Mouse (Mus musculus) forebrain, embryonic 10.5 days (tissue): ENCODE measurements around the gene Asic3. TPM values are rescaled to one million over a fixed set of nuclear protein-coding genes. Genes with fewer than 3 reads are reported as not detected.

Source experiments
- DNase-seq: peaks from one replicate; pipeline ENCODE4 v3.0.0-alpha.2; 2017; ENCODE audit warnings: low spot score; ENCODE audit errors: extremely low spot score
- H3K27ac ChIP-seq: fragments of 300-500 bp; sonication (generic); 2 replicates; pipeline ENCODE4 v1.5.1; 2016; ENCODE audit warnings: mild to moderate bottlenecking
- H3K27me3 ChIP-seq: fragments of 300-500 bp; sonication (generic); 2 replicates; pipeline ENCODE4 v1.6.1; 2016; ENCODE audit warnings: mild to moderate bottlenecking; ENCODE audit not compliant: poor library complexity, severe bottlenecking
- H3K36me3 ChIP-seq: fragments of 300-500 bp; sonication (generic); replicated peaks from 2 replicates; pipeline ENCODE4 v1.6.1; 2016; ENCODE audit warnings: mild to moderate bottlenecking, moderate library complexity
- H3K4me1 ChIP-seq: fragments of 300-500 bp; sonication (generic); 2 replicates; pipeline ENCODE4 v1.6.1; 2016
- H3K4me3 ChIP-seq: fragments of 300-500 bp; sonication (generic); 2 replicates; pipeline ENCODE4 v1.5.1; 2016; ENCODE audit warnings: mild to moderate bottlenecking, moderate library complexity
- H3K9me3 ChIP-seq: fragments of 300-500 bp; sonication (generic); 2 replicates; pipeline ENCODE4 v1.6.1; 2016; ENCODE audit warnings: mild to moderate bottlenecking, moderate library complexity
- WGBS: fragments of 180-500 bp; shearing (Covaris S2); methylation state at CpG from one replicate; pipeline ENCODE4 v1.1.7; 2016; 5-methylcytosine and 5-hydroxymethylcytosine counted together
- polyA plus RNA-seq: library from polyadenylated mRNA; unstranded; fragments of >200 nt; fragmentation: Nextera tagmentation; extraction: Ambion mirVana; gene quantifications from 2 replicates; pipeline ENCODE4 v1.2.1, GENCODE M21; 2016

Asic3 gene
- polyA plus RNA-seq, 1 experiment from 2014 or later: not detected

DNA sequence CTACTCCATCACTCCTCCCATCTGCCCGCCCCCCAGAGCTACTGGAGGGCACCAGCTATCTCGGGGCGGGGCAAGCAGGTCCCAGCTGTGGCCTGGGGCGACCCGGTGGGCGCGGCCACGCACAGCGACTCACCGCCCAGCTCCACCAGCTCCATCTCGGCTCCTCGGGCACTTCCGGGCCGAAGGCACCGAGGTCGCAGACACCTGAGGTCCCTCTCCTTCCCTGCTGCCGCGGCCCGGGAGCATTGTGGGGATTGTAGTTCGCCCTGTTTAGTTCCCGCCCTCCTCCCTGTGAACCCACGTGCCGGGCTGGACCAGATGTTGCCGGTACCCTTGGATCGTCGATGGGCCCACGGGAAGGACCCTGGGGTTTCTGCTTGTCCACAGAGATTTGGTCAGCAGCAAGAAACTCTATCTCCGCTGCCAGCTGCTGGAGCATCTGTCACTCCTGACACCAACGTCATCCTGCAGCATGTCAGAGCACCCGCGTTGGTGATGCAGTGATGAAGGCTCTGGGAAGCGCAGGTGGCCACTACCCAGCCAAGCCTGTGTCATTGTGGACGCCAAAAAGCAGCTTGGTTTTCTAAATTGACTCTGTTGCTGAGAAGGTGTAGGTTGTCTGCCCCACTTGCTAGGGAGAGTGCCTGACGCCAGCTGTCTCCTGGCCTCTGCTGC lies 34.6 kb downstream of the Asic3 start, which contains the start of gene Tmub1:
TSS of gene Tmub1 (minus strand) at position 231 of the 675 bp plus-strand sequence.
- WGBS: 2% methylated on average over 34 of the region's 34 CpGs

DNA sequence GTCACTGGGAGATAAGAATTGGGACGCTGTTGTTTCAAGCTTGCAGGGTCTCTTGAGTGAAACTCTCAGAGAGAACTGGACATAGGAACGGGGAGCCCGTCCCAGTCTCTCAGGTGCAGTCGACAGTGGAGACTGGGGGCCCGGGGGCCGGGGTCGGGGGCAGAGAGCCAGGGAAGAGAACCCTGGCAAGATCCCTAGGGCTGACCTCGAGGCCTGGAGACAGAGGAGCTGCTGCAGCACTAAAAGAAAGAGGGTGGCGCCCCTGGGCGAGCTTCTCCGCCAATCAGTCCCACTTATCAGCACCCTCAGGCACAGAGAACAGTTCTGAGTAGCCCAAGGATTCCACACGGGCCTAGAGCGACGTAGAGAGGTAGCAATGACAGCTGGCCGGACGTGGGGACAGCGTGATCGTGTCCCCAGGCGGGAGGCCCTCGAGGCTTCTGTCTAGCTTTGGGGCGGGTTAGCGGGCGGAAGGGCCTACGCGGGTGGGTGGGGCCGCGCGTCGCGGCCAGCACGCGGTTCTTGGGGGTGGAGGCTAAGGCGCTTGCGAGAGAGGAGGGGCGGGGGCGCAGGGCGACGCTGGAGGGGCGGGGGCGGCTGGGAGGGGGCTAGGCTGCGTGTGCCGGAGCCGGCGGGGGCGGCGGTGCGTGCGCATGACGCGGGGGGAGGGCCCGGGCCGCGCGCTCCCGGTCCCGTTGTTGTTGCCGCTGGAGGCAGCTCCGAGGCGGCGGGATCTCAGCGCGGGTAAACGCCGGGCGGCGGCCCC lies 38.3 kb downstream of the Asic3 start:
- peak; percentile 83 for DNase-seq
- peaks cover 68% of the 10 kb centered on the region for H3K4me1 ChIP-seq
- no peaks in the 10 kb centered on the region for H3K9me3 ChIP-seq
- peak overlapping the region; percentile 91 for H3K4me3 ChIP-seq
- H3K27ac ChIP-seq: peak overlapping the region; percentile 96
- peaks cover 33% of the 10 kb centered on the region for H3K27me3 ChIP-seq
- 2% methylated on average over 64 of the region's 66 CpGs for WGBS
- H3K36me3 ChIP-seq: peaks cover 16% of the 10 kb centered on the region

More for the DNA sequence above, 34.6 kb downstream of the Asic3 start, which contains the start of gene Tmub1:
- peaks cover 33% of the 10 kb centered on the region for H3K27me3 ChIP-seq
- H3K36me3 ChIP-seq: peaks cover 12% of the 10 kb centered on the region
- H3K4me1 ChIP-seq: peaks cover 60% of the 10 kb centered on the region
- DNase-seq: peak; percentile 85
- peak within 1 kb of the TSS; percentile 87 for H3K27ac ChIP-seq
- peak within 1 kb of the TSS; percentile 76 for H3K4me3 ChIP-seq
- H3K9me3 ChIP-seq: no peaks in the 10 kb centered on the region; the same call in 1 of the 2 replicates

DNA sequence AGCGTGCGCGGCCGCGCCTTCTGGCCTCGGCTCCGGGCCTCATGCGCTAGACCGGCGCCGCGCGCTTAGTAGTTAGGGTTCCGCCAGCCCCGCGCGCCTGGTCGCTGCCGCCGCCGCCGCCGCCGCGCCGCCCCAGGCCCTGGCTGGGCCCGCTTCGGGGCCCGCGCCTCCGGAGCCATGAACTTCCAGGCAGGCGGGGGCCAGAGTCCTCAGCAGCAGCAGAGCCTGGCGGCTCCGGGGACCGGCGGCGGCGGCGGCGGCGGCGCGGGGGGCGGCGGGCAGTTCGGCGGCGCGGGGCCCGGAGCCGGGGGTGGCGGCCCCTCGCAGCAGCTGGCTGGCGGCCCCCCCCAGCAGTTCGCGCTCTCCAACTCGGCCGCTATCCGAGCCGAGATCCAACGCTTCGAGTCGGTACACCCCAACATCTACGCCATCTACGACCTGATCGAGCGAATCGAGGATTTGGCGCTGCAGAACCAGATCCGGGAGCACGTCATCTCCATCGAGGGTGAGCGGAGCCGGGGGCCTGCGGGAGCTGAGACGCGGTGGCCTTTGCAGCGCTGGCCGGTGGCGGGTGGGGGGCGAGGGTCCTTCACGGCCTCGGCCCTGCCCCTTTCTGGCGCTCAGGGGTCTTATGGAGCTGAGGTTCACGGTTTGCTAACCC lies 39.0 kb downstream of the Asic3 start, which contains the start of gene Agap3:
TSS of gene Agap3 (plus strand) at position 148 of the 661 bp plus-strand sequence.
- Histone ChIP-seq H3K36me3 (peaks cover 23% of the 10 kb centered on the region), H3K4me3 (peak within 1 kb of the TSS; percentile 91), H3K9me3 (no peaks in the 10 kb centered on the region), H3K4me1 (peaks cover 63% of the 10 kb centered on the region), H3K27ac (peak within 1 kb of the TSS; percentile 96), H3K27me3 (peaks cover 33% of the 10 kb centered on the region)
- DNase-seq: peak; percentile 55
- WGBS: under 1% methylated on average over 81 of the region's 85 CpGs

DNA sequence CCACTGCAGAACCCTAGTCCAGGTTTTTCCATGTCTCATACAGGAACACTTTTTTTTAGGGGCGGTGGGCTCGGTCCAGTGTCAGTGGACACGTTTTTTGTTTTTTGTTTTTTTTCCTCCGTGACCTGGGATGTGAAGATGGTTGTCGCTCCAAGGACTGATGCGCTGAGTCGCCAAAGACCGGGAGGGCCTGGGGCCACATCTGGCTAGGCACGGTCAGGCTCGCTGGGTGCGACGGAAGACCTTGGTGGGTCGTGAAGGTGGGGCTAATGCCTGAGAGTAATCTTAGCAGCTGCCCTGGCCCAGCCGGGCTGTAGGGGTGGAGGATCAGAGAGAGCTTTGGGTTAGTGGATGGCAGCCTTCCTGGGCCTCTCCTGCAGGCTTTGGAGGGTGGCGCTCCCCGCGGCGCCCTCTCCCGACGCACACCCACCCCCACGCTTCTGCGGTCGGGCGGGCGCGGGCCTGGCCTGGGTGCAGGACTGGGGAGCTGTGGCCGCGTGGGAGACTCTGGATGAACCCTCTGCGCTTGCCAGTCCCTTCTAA lies 39.6 kb downstream of the Asic3 start:
- Histone ChIP-seq H3K4me3 (peak overlapping the region; percentile 91), H3K4me1 (peaks cover 57% of the 10 kb centered on the region)

DNA sequence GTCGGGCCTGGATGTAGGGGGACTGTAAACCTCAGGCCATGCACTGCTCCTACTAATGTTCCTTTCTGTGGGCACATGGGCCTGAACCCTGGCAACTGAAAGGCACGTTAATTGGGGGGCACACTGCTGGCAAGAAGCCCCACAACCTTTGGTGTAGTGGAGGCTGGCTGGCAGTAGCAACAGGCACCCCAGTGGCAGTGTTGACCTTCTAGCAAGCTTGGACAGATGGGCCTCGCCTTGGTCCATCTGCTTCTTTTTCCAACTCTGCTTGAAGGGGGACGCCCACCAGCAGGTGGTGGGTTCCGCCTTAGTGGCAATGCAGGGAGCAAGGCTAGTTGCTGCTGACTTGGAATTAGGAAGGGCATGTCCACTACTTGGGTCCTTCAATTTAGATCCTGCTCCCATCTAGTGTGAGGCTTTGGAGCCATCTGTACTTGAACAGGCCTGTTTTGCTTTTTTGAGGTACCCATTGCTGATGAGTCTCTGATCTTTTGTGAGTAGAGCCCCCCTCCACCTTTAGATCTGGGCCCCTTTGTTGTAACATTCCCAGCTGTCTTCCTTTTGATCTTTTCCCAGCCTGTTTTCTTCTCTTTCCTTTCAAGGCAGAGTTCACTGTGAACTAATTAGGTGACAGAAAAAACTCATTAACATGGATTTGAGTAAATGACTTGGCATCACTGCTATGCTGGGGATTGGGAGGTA lies 40.2 kb downstream of the Asic3 start:
- Histone ChIP-seq H3K4me1 (peaks cover 51% of the 10 kb centered on the region), H3K4me3 (peak overlapping the region; percentile 91), H3K9me3 (no peaks in the 10 kb centered on the region), H3K36me3 (peaks cover 35% of the 10 kb centered on the region), H3K27ac (peak overlapping the region; percentile 96), H3K27me3 (peaks cover 28% of the 10 kb centered on the region)
- WGBS: 14% methylated on average over 5 of the region's 5 CpGs
- no peak for DNase-seq

More for the DNA sequence above, 39.6 kb downstream of the Asic3 start:
- peaks cover 33% of the 10 kb centered on the region for H3K27me3 ChIP-seq
- peak overlapping the region; percentile 96 for H3K27ac ChIP-seq
- no peaks in the 10 kb centered on the region for H3K9me3 ChIP-seq
- 1% methylated on average over 29 of the region's 29 CpGs for WGBS
- DNase-seq: no peak
- H3K36me3 ChIP-seq: peaks cover 29% of the 10 kb centered on the region

DNA sequence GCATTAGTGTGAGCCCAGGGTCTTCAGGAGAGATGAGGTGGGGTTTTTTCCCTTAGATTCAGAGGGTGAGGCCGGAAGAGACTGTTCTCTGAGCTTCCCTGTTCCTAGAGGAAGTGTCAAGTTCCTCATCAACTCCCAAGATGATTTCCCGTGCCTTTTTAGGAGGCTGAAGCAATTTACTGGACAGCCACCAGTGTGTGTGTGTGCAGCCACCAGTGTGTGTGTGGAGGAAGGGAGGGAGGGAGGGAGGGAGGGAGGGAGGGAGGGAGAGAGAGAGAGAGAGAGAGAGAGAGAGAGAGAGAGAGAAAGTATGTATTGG lies 40.8 kb downstream of the Asic3 start:
- peak overlapping the region; percentile 91 for H3K4me3 ChIP-seq
- no peaks in the 10 kb centered on the region for H3K9me3 ChIP-seq
- peaks cover 51% of the 10 kb centered on the region for H3K4me1 ChIP-seq
- whole genome bisulfite sequencing: 28% methylated on average over 2 of the region's 2 CpGs
- peaks cover 41% of the 10 kb centered on the region for H3K36me3 ChIP-seq
- peak overlapping the region; percentile 96; the same call in 1 of the 2 replicates for H3K27ac ChIP-seq
- DNase-seq: no peak
- peaks cover 22% of the 10 kb centered on the region for H3K27me3 ChIP-seq

DNA sequence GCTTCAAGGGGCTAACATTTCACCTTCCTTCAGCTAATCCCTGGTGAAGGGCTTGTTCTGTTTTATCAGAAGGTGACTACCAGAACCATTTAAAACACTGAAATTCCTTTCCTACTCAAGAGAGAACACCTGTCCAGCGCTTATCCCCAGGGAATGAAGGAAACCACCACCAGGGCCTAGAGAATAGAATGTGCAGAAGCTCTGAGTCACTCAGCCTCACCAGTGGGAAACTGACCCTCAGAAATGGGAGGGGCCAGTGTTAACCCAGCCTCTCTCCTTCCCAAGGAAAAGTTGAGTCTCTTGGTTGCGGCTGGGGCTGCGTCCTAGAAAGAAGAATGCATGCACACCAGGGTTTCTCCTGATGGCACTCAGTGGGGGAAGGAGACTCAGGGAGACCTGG lies 41.9 kb downstream of the Asic3 start:
- DNase-seq: no peak
- Histone ChIP-seq H3K27me3 (peaks cover 11% of the 10 kb centered on the region), H3K27ac (0 out of 2 replicates have a peak overlapping the region, but pooled peaks have one; percentile 22), H3K9me3 (no peaks in the 10 kb centered on the region), H3K36me3 (peaks cover 49% of the 10 kb centered on the region), H3K4me1 (peaks cover 51% of the 10 kb centered on the region), H3K4me3 (peak overlapping the region; percentile 11; the same call in 1 of the 2 replicates)
- 67% methylated on average over 3 of the region's 3 CpGs for WGBS

DNA sequence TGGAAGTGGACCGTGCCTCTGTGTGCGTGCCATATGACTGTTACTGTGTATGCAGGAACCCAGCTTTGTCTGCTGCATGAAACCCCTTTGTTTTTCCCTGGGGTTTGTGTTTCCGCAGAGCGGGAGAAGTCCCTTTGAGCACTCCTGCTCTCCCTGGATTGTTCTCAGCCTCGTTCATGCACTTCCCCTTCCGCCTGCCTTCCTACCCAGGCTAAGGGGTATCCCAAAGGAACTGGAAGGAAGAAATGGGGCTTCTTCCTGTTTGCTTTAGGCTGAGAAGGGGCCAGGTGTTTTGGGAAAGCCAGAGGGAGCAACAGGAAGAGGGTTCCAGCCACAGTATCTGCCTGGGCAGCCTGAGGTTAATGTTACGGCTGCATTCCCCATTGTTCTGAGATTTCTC lies 42.4 kb downstream of the Asic3 start:
- H3K4me1 ChIP-seq: peaks cover 51% of the 10 kb centered on the region
- peaks cover 6% of the 10 kb centered on the region for H3K27me3 ChIP-seq
- H3K27ac ChIP-seq: peak overlapping the region; percentile 12; the same call in 1 of the 2 replicates
- H3K36me3 ChIP-seq: peaks cover 55% of the 10 kb centered on the region
- 70% methylated on average over 7 of the region's 7 CpGs for WGBS
- 0 out of 2 replicates have a peak overlapping the region, but pooled peaks have one; percentile 11 for H3K4me3 ChIP-seq
- DNase-seq: no peak
- H3K9me3 ChIP-seq: no peaks in the 10 kb centered on the region

DNA sequence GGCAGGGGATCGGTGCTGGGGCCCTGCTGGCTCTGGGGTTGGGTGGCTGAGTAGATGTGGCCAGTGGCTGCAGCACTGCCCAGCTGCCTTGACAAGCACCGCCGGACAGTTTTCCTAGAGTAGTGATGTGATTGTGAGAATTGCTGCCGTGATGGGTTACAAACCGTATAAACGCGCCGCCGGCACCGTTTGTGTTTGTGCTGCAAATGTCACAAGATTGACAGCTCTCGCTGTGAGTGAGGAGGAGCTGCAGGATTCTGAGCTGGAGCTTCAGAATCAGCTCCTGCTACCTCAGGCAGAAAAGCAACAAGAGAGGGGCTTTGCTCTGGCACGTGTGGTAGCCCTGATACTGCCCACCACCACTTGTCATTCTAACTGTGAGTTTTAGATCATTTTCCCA lies 53.6 kb downstream of the Asic3 start:
- H3K9me3 ChIP-seq: no peaks in the 10 kb centered on the region
- H3K36me3 ChIP-seq: peaks cover 7% of the 10 kb centered on the region
- no peak overlapping the region; the same call in 1 of the 2 replicates for H3K27ac ChIP-seq
- no peak for DNase-seq
- peaks cover under 1% of the 10 kb centered on the region; the same call in 1 of the 2 replicates for H3K27me3 ChIP-seq
- 59% methylated on average over 12 of the region's 12 CpGs for WGBS
- H3K4me1 ChIP-seq: peaks cover 26% of the 10 kb centered on the region
- H3K4me3 ChIP-seq: no peak overlapping the region
